Mouse (Mus musculus) kidney, adult 2 months (tissue): ENCODE results near the gene Gpr137.

Experiments
- CTCF ChIP-seq: fragments of 200-500 bp; conservative IDR thresholded peaks from 2 replicates; pipeline ENCODE4 v1.5.1; 2011; ENCODE audit warnings: low read depth, mild to moderate bottlenecking, control low read depth, low read length, moderate library complexity, mixed read lengths; ENCODE audit not compliant: insufficient read depth, insufficient read length
- POLR2A ChIP-seq: fragments of 200-500 bp; IDR thresholded peaks from one replicate; pipeline ENCODE4 v1.6.1; 2011; ENCODE audit warnings: low read depth, low read length, control low read depth

DNA sequence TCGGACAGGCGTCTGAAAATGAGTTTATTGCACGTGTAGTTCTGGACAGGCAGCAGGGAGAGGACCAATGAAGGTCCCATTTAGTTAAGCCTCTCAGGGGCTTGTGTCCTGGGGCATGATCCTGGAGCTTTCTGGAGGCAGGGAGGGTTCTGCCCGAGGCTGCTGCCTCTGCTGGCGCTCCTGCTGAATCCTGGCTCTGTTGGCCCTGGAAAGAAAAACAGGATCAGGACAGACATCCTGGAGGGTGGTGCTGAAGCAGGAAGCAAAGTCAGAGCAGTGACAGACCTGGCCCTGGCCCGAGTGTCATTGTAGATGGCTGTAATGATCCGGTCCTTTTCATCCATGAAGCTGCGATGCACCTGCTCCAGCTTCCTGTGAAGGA is 45.6 kb upstream of the Gpr137 start:
- no peak for TF ChIP-seq POLR2A
- no peak for TF ChIP-seq CTCF
